Mouse (Mus musculus) right cerebral cortex, postnatal 4 days (tissue): ENCODE results near the gene Gpc5.
A peak's percentile ranks its signal among the peaks of the same experiment; 100 is the strongest.

Source experiments
- DNase-seq: peaks from one replicate; pipeline ENCODE4 v3.0.0-alpha.2; 2022

Gpc5 gene

GRCm38 (mm10) chr14:115371131-115371530 lies 279.1 kb downstream of the Gpc5 start:
- peak; percentile 40 for DNase-seq

GRCm38 (mm10) chr14:115391831-115392230 lies 299.8 kb downstream of the Gpc5 start:
- no peak for DNase-seq

- peak; percentile 30 for DNase-seq
Observed at GRCm38 (mm10) chr14:115392894-115393524, 301.0 kb downstream of the Gpc5 start.

- DNase-seq, result no peak
Observed at GRCm38 (mm10) chr14:115406596-115406995, 314.6 kb downstream of the Gpc5 start.

GRCm38 (mm10) chr14:115407309-115407930 lies 315.4 kb downstream of the Gpc5 start:
- no peak for DNase-seq

GRCm38 (mm10) chr14:115410881-115411280 lies 318.9 kb downstream of the Gpc5 start:
- DNase-seq, result no peak

GRCm38 (mm10) chr14:115411513-115412174 lies 319.6 kb downstream of the Gpc5 start:
- no peak for DNase-seq

- no peak for DNase-seq
Observed at GRCm38 (mm10) chr14:115412821-115413220, 320.8 kb downstream of the Gpc5 start.

GRCm38 (mm10) chr14:115413429-115413828 lies 321.4 kb downstream of the Gpc5 start:
- no peak for DNase-seq

GRCm38 (mm10) chr14:115414545-115414944 lies 322.5 kb downstream of the Gpc5 start:
- no peak for DNase-seq

GRCm38 (mm10) chr14:115431967-115432366 lies 340.0 kb downstream of the Gpc5 start:
- DNase-seq, result no peak

GRCm38 (mm10) chr14:115432368-115432767 lies 340.4 kb downstream of the Gpc5 start:
- DNase-seq, result no peak

- DNase-seq, result no peak
Observed at GRCm38 (mm10) chr14:115436617-115437016, 344.6 kb downstream of the Gpc5 start.

- no peak for DNase-seq
Observed at GRCm38 (mm10) chr14:115444789-115445770, 353.1 kb downstream of the Gpc5 start.

GRCm38 (mm10) chr14:115450938-115451337 lies 358.9 kb downstream of the Gpc5 start:
- peak; percentile 25 for DNase-seq

GRCm38 (mm10) chr14:115467960-115468359 lies 375.9 kb downstream of the Gpc5 start:
- peak; percentile 15 for DNase-seq

GRCm38 (mm10) chr14:115475234-115475633 lies 383.2 kb downstream of the Gpc5 start:
- DNase-seq, result peak; percentile 77

- DNase-seq, result no peak
Observed at GRCm38 (mm10) chr14:115477360-115477759, 385.3 kb downstream of the Gpc5 start.

GRCm38 (mm10) chr14:115485090-115485489 lies 393.1 kb downstream of the Gpc5 start:
- DNase-seq, result peak; percentile 29

- DNase-seq, result no peak
Observed at GRCm38 (mm10) chr14:115500794-115501193, 408.8 kb downstream of the Gpc5 start.

- DNase-seq, result no peak
Observed at GRCm38 (mm10) chr14:115546516-115547282, 454.7 kb downstream of the Gpc5 start.

GRCm38 (mm10) chr14:115551996-115552395 lies 460.0 kb downstream of the Gpc5 start:
- no peak for DNase-seq
